Mouse (Mus musculus) ES-E14 (cell line): ENCODE data around the gene Cacnb4.

ENCODE experiments used
- CHD2 ChIP-seq: IDR thresholded peaks from 2 replicates; pipeline ENCODE4 v1.6.1; 2014; ENCODE audit warnings: mild to moderate bottlenecking, low read depth, low read length, inconsistent platforms
- HCFC1 ChIP-seq: IDR thresholded peaks from 2 replicates; pipeline ENCODE4 v1.6.1; 2012; ENCODE audit warnings: low read length, inconsistent platforms, borderline replicate concordance; ENCODE audit not compliant: insufficient read depth
- MAFK ChIP-seq: IDR thresholded peaks from 2 replicates; pipeline ENCODE4 v1.6.1; 2014; ENCODE audit warnings: mild to moderate bottlenecking, low read depth, low read length, inconsistent platforms; ENCODE audit not compliant: insufficient read depth
- ZC3H11A ChIP-seq: IDR thresholded peaks from 2 replicates; pipeline ENCODE4 v1.6.1; 2012; ENCODE audit warnings: low read depth, mild to moderate bottlenecking, inconsistent platforms, low read length, borderline replicate concordance

GRCm38 (mm10) chr2:52537155-52537554 is 139.5 kb downstream of the Cacnb4 start:
- TF ChIP-seq HCFC1, result no peak
- no peak for TF ChIP-seq MAFK
- no peak for TF ChIP-seq CHD2
- TF ChIP-seq ZC3H11A, result no peak
